Mouse (Mus musculus) 3134 (cell line): ENCODE results near the gene Rcan1.

ENCODE experiments used
- DNase-seq: peaks from one replicate; pipeline ENCODE4 v3.0.0-alpha.2; 2011; ENCODE audit warnings: low spot score; ENCODE audit not compliant: insufficient read length; ENCODE audit errors: extremely low read depth

Gene Rcan1

GRCm38 (mm10) chr16:92355982-92356381 lies 114.7 kb downstream of the Rcan1 start:
- DNase-seq: no peak

- DNase-seq: no peak
Observed at GRCm38 (mm10) chr16:92355366-92355765, 115.3 kb downstream of the Rcan1 start.

GRCm38 (mm10) chr16:92353897-92354296 lies 116.8 kb downstream of the Rcan1 start:
- DNase-seq: no peak

- DNase-seq: no peak
Observed at GRCm38 (mm10) chr16:92353295-92353694, 117.4 kb downstream of the Rcan1 start.

- DNase-seq: peak; percentile 21
Observed at GRCm38 (mm10) chr16:92348941-92349340, 121.7 kb downstream of the Rcan1 start.

GRCm38 (mm10) chr16:92346297-92346916 lies 124.3 kb downstream of the Rcan1 start:
- DNase-seq: no peak

GRCm38 (mm10) chr16:92345177-92345576 lies 125.5 kb downstream of the Rcan1 start:
- no peak for DNase-seq
